Mouse (Mus musculus): ENCODE results near the gene Tmed5. TPM values are rescaled to one million over a fixed set of nuclear protein-coding genes. Genes with fewer than 3 reads are reported as not detected.

Gene Tmed5
- polyA plus RNA-seq (2012; rRNA removed), result 54.0 and 80.2 TPM in 2 replicates

- WGBS, result under 1% methylated on average over 65 of the region's 65 CpGs
These were observed at the start of gene Tmed5, which contains the start of gene Ccdc18 for GRCm38 (mm10) chr5:108132441-108133243. Gene Tmed5, minus strand, starts transcription at chr5:108132620. Gene Ccdc18, plus strand, starts transcription at chr5:108132875.

DNA sequence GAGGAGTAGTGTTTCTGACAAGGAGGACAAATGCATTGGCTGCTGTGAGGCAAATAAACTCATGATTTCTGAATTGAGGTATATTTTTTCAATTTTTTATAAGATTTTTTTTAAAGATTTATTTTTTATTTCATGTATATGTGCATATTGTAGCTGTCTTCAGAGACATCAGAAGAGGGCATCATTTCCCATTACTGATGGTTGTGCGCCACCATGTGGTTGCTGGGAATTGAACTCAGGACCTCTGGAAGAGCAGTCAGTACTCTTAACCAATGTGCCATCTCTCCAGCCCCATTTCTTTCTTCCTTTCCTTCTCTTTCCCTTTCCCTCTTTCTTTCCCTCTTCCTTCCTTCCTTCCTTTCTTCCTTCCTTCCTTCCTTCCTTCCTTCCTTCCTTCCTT is 31.3 kb upstream of the Tmed5 start:
- WGBS, result 80% methylated on average over 1 of the region's 1 CpGs
- Histone ChIP-seq H3K4me1 (ENCODE audit: control insufficient read depth, insufficient read depth, insufficient read length) (no peaks in the 10 kb centered on the region), H3K4me3 (ENCODE audit: extremely low read depth, insufficient read depth, insufficient read length) (no peak overlapping the region), H3K27ac (ENCODE audit: insufficient read depth, low read length) (no peak overlapping the region), H3K36me3 (ENCODE audit: control insufficient read depth, insufficient read depth, low read length) (no peaks in the 10 kb centered on the region), H3K27me3 (ENCODE audit: control insufficient read depth, insufficient read depth, low read length) (no peaks in the 10 kb centered on the region)
- TF ChIP-seq POLR2A (IDR thresholded peaks at IDR 0.05; ENCODE audit: low read depth, low read length) (no peak), CTCF (IDR thresholded peaks at IDR 0.05; ENCODE audit: extremely low read depth, insufficient read depth, insufficient read length, insufficient replicate concordance) (peak; percentile 30; the same call in 1 of the 2 replicates)
- DNase-seq (ENCODE audit: low read depth in 1 of 2, low spot score in 2 of 2), result peak in 1 of 2 experiments; percentile 43

More at GRCm38 (mm10) chr5:108132441-108133243, at the start of gene Tmed5, which contains the start of gene Ccdc18:
- Histone ChIP-seq H3K4me3 (ENCODE audit: extremely low read depth, insufficient read depth, insufficient read length) (peak within 1 kb of the TSS; percentile 98), H3K4me1 (ENCODE audit: control insufficient read depth, insufficient read depth, insufficient read length) (peaks cover 2% of the 10 kb centered on the region; the same call in 1 of the 2 replicates), H3K36me3 (ENCODE audit: control insufficient read depth, insufficient read depth, low read length) (peaks cover 4% of the 10 kb centered on the region), H3K27ac (ENCODE audit: insufficient read depth, low read length) (peak within 1 kb of the TSS; percentile 92), H3K27me3 (ENCODE audit: control insufficient read depth, insufficient read depth, low read length) (no peaks in the 10 kb centered on the region)
- DNase-seq (ENCODE audit: low read depth in 1 of 2, low spot score in 2 of 2), result peak; percentile 97 to 99
- peak; percentile 76 for TF ChIP-seq POLR2A (IDR thresholded peaks at IDR 0.05; ENCODE audit: low read depth, low read length)
- 0 out of 2 replicates have a peak, but pooled peaks have one; percentile 4 for TF ChIP-seq CTCF (IDR thresholded peaks at IDR 0.05; ENCODE audit: extremely low read depth, insufficient read depth, insufficient read length, insufficient replicate concordance)

DNA sequence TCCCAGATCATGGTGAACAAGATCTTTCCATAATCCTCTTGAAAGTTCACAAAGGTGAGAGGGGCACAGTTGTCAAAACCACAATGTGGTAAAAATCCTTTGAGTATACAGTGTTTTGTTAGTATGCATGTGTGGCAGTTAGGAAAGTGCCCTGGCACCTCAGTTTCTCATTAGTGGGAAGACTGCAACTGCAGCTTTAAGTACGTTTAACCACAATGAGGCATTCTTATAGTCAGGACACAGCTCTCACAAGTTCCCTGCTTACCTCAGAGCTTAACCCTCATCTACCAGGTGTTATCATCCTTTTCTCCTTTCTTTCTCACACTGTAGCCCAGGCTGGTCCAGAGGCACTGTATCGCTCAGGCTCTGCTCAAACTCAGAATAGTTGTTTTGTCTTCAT is 28.4 kb upstream of the Tmed5 start:
- H3K4me3 ChIP-seq (ENCODE audit: extremely low read depth, insufficient read depth, insufficient read length), result no peak overlapping the region
- H3K4me1 ChIP-seq (ENCODE audit: control insufficient read depth, insufficient read depth, insufficient read length), result no peaks in the 10 kb centered on the region
- WGBS, result 89% methylated on average over 2 of the region's 2 CpGs
- no peaks in the 10 kb centered on the region for H3K27me3 ChIP-seq (ENCODE audit: control insufficient read depth, insufficient read depth, low read length)
- no peaks in the 10 kb centered on the region for H3K36me3 ChIP-seq (ENCODE audit: control insufficient read depth, insufficient read depth, low read length)
- H3K27ac ChIP-seq (ENCODE audit: insufficient read depth, low read length), result no peak overlapping the region
- no peak for TF ChIP-seq POLR2A (IDR thresholded peaks at IDR 0.05; ENCODE audit: low read depth, low read length)
- TF ChIP-seq CTCF (IDR thresholded peaks at IDR 0.05; ENCODE audit: extremely low read depth, insufficient read depth, insufficient read length, insufficient replicate concordance), result no peak
- no peak for DNase-seq (ENCODE audit: low read depth in 1 of 2, low spot score in 2 of 2)

DNA sequence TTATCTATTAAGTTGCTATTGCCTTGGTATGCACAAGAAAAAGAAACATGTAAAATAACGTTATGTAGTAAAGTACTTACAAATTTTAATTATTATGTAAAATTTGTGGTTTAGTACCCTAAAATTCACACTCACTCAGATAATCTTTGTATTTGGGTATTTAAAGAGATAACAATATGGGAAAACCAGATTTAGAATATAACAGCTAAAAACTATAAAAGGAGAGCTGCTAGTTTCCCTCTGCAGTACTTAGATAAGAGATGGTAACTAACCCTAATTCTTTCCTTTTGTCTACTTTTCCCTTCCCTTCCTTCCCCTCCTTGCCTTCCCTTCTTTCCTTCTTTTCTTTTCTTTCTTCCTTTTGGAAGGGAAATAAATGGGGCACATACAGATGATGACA is 20.2 kb upstream of the Tmed5 start:
- H3K27me3 ChIP-seq (ENCODE audit: control insufficient read depth, insufficient read depth, low read length), result no peaks in the 10 kb centered on the region
- H3K36me3 ChIP-seq (ENCODE audit: control insufficient read depth, insufficient read depth, low read length), result peaks cover 1% of the 10 kb centered on the region; the same call in 1 of the 2 replicates
- TF ChIP-seq CTCF (IDR thresholded peaks at IDR 0.05; ENCODE audit: extremely low read depth, insufficient read depth, insufficient read length, insufficient replicate concordance) (no peak), POLR2A (IDR thresholded peaks at IDR 0.05; ENCODE audit: low read depth, low read length) (no peak)
- WGBS, result 77% methylated on average over 1 of the region's 1 CpGs
- no peak for DNase-seq (ENCODE audit: low read depth in 1 of 2, low spot score in 2 of 2)
- H3K27ac ChIP-seq (ENCODE audit: insufficient read depth, low read length), result no peak overlapping the region
- no peak overlapping the region for H3K4me3 ChIP-seq (ENCODE audit: extremely low read depth, insufficient read depth, insufficient read length)
- no peaks in the 10 kb centered on the region for H3K4me1 ChIP-seq (ENCODE audit: control insufficient read depth, insufficient read depth, insufficient read length)

- Histone ChIP-seq H3K4me1 (ENCODE audit: control insufficient read depth, insufficient read depth, insufficient read length) (peaks cover 2% of the 10 kb centered on the region; the same call in 1 of the 2 replicates), H3K36me3 (ENCODE audit: control insufficient read depth, insufficient read depth, low read length) (peaks cover 4% of the 10 kb centered on the region), H3K4me3 (ENCODE audit: extremely low read depth, insufficient read depth, insufficient read length) (peak overlapping the region; percentile 98), H3K27ac (ENCODE audit: insufficient read depth, low read length) (peak overlapping the region; percentile 92), H3K27me3 (ENCODE audit: control insufficient read depth, insufficient read depth, low read length) (no peaks in the 10 kb centered on the region)
- TF ChIP-seq POLR2A (IDR thresholded peaks at IDR 0.05; ENCODE audit: low read depth, low read length) (no peak; the same call in 1 of the 2 replicates), CTCF (IDR thresholded peaks at IDR 0.05; ENCODE audit: extremely low read depth, insufficient read depth, insufficient read length, insufficient replicate concordance) (no peak)
- peak in 1 of 2 experiments; percentile 48 for DNase-seq (ENCODE audit: low read depth in 1 of 2, low spot score in 2 of 2)
- under 1% methylated on average over 32 of the region's 32 CpGs for WGBS
These were observed 475 bp downstream of the Tmed5 start for GRCm38 (mm10) chr5:108131849-108132440.

GRCm38 (mm10) chr5:108120221-108120900 is 12.1 kb downstream of the Tmed5 start:
- no peak for TF ChIP-seq POLR2A (IDR thresholded peaks at IDR 0.05; ENCODE audit: low read depth, low read length)
- no peak for TF ChIP-seq CTCF (IDR thresholded peaks at IDR 0.05; ENCODE audit: extremely low read depth, insufficient read depth, insufficient read length, insufficient replicate concordance)
- Histone ChIP-seq H3K4me1 (ENCODE audit: control insufficient read depth, insufficient read depth, insufficient read length) (no peaks in the 10 kb centered on the region), H3K27me3 (ENCODE audit: control insufficient read depth, insufficient read depth, low read length) (no peaks in the 10 kb centered on the region), H3K4me3 (ENCODE audit: extremely low read depth, insufficient read depth, insufficient read length) (no peak overlapping the region), H3K36me3 (ENCODE audit: control insufficient read depth, insufficient read depth, low read length) (peaks cover 7% of the 10 kb centered on the region), H3K27ac (ENCODE audit: insufficient read depth, low read length) (no peak overlapping the region)
- DNase-seq (ENCODE audit: low read depth in 1 of 2, low spot score in 2 of 2), result no peak
- 91% methylated on average over 9 of the region's 9 CpGs for WGBS

All from spleen, adult 2 months (tissue).